1 mouse cellular context compared by ENCODE assay signal in genomic region chr13:101760953-101761352, GRCm38 (mm10).
TF ChIP-seq lines count a peak whose summit lies in the region.

No protein-coding gene starts in this region.

TF ChIP-seq in MEL, 35 proteins besides CTCF, POLR2A, EP300 and RAD21 (continued from another document):
- TF ChIP-seq MEF2A (IDR thresholded peaks at IDR 0.05; ENCODE audit: extremely low read depth, insufficient replicate concordance, low read depth, low read length, poor library complexity, severe bottlenecking): no peak
- TF ChIP-seq MAX (IDR thresholded peaks at IDR 0.05; ENCODE audit: low read length): peak; percentile 59
- TF ChIP-seq RCOR1 (IDR thresholded peaks at IDR 0.05; ENCODE audit: low read depth, low read length): peak; percentile 81
- no peak for TF ChIP-seq CHD2 (IDR thresholded peaks at IDR 0.05; ENCODE audit: low read length)
- TF ChIP-seq ELF1 (IDR thresholded peaks at IDR 0.05; ENCODE audit: low read depth, low read length): no peak
- TF ChIP-seq POLR2AphosphoS2 (IDR thresholded peaks at IDR 0.05; ENCODE audit: low read length): 0 out of 2 replicates have a peak, but pooled peaks have one; percentile 41
